Mouse (Mus musculus) liver, embryonic 13.5 days (tissue): ENCODE measurements around the gene Nrxn1. TPM values are rescaled to one million over a fixed set of nuclear protein-coding genes. Genes with fewer than 3 reads are reported as not detected.
"Not testable (repeated sequence)": the region's sequence is repeated elsewhere in the genome, so short reads cannot be mapped to it uniquely, and the experiment has no call there.

ENCODE experiments used
- ATAC-seq: fragments of 200-750 bp; cut with Nextera tagmentation; 2 replicates; pipeline ENCODE4 v1.8.0; 2017; ENCODE audit warnings: low read depth, mild to moderate bottlenecking, moderate number of reproducible peaks, moderate library complexity
- DNase-seq: peaks from one replicate; pipeline ENCODE4 v3.0.0; 2022
- H3K27ac ChIP-seq: fragments of 300-500 bp; sonication (generic); 2 replicates; pipeline ENCODE4 v1.5.1; 2015; ENCODE audit warnings: moderate library complexity, mild to moderate bottlenecking, inconsistent platforms
- H3K27me3 ChIP-seq: fragments of 300-500 bp; sonication (generic); 2 replicates; pipeline ENCODE4 v1.6.1; 2015; ENCODE audit warnings: mild to moderate bottlenecking, inconsistent platforms
- H3K36me3 ChIP-seq: fragments of 300-500 bp; sonication (generic); 2 replicates; pipeline ENCODE4 v1.6.1; 2015; ENCODE audit warnings: mild to moderate bottlenecking, inconsistent platforms
- H3K4me1 ChIP-seq: fragments of 300-500 bp; sonication (generic); replicated peaks from 2 replicates; pipeline ENCODE4 v1.6.1; 2015; ENCODE audit warnings: inconsistent platforms
- H3K4me2 ChIP-seq: fragments of 300-500 bp; sonication (generic); 2 replicates; pipeline ENCODE4 v1.6.1; 2015; ENCODE audit warnings: inconsistent platforms, mild to moderate bottlenecking, moderate library complexity
- H3K4me3 ChIP-seq: fragments of 300-500 bp; sonication (generic); replicated peaks from 2 replicates; pipeline ENCODE4 v1.5.1; 2015; ENCODE audit warnings: mild to moderate bottlenecking, inconsistent platforms
- H3K9ac ChIP-seq: fragments of 300-500 bp; sonication (generic); 2 replicates; pipeline ENCODE4 v1.6.1; 2015; ENCODE audit warnings: mild to moderate bottlenecking, inconsistent platforms
- H3K9me3 ChIP-seq: fragments of 300-500 bp; sonication (generic); replicated peaks from 2 replicates; pipeline ENCODE4 v1.6.1; 2016; ENCODE audit warnings: inconsistent platforms
- WGBS: fragments of 180-500 bp; shearing (Covaris S2); methylation state at CpG from one replicate; pipeline ENCODE4 v1.1.7; 2015; ENCODE audit not compliant: insufficient replicate concordance; 5-methylcytosine and 5-hydroxymethylcytosine counted together
- polyA plus RNA-seq: library from polyadenylated mRNA; unstranded; fragments of >200 nt; fragmentation: Nextera tagmentation; extraction: Ambion mirVana; gene quantifications from 2 replicates; pipeline ENCODE4 v1.2.1, GENCODE M21; 2015

Gene Nrxn1
- polyA plus RNA-seq, 1 experiment from 2014 or later = 0.51 TPM

- ATAC-seq (no peak), DNase-seq (no peak)
- no peaks in the 10 kb centered on the region for H3K27me3 ChIP-seq
- no peak overlapping the region for H3K9ac ChIP-seq
- H3K36me3 ChIP-seq = no peaks in the 10 kb centered on the region
- H3K9me3 ChIP-seq = no peaks in the 10 kb centered on the region
- H3K4me2 ChIP-seq = no peak overlapping the region
- H3K4me1 ChIP-seq = no peaks in the 10 kb centered on the region
- no peak overlapping the region for H3K27ac ChIP-seq
- WGBS = 75% methylated on average over 6 of the region's 6 CpGs
- H3K4me3 ChIP-seq = no peak overlapping the region
Observed at GRCm38 (mm10) chr17:90323674-90324073, 769.2 kb downstream of the Nrxn1 start.

GRCm38 (mm10) chr17:90272225-90272624 is 820.6 kb downstream of the Nrxn1 start:
- DNase-seq (no peak), ATAC-seq (no peak)
- H3K9ac ChIP-seq = no peak overlapping the region
- no peaks in the 10 kb centered on the region for H3K4me1 ChIP-seq
- WGBS = 37% methylated on average over 4 of the region's 4 CpGs
- H3K9me3 ChIP-seq = no peaks in the 10 kb centered on the region
- H3K4me2 ChIP-seq = no peak overlapping the region
- H3K36me3 ChIP-seq = no peaks in the 10 kb centered on the region
- no peak overlapping the region for H3K4me3 ChIP-seq
- H3K27me3 ChIP-seq = no peaks in the 10 kb centered on the region
- H3K27ac ChIP-seq = no peak overlapping the region

- Histone ChIP-seq H3K27ac (no peak overlapping the region), H3K4me1 (no peaks in the 10 kb centered on the region), H3K4me2 (no peak overlapping the region), H3K4me3 (no peak overlapping the region), H3K9me3 (no peaks in the 10 kb centered on the region), H3K9ac (no peak overlapping the region), H3K36me3 (no peaks in the 10 kb centered on the region), H3K27me3 (no peaks in the 10 kb centered on the region)
- WGBS = 18% methylated on average over 4 of the region's 4 CpGs
- DNase-seq (no peak), ATAC-seq (no peak)
Observed at GRCm38 (mm10) chr17:90271165-90271564, 821.7 kb downstream of the Nrxn1 start.

DNA sequence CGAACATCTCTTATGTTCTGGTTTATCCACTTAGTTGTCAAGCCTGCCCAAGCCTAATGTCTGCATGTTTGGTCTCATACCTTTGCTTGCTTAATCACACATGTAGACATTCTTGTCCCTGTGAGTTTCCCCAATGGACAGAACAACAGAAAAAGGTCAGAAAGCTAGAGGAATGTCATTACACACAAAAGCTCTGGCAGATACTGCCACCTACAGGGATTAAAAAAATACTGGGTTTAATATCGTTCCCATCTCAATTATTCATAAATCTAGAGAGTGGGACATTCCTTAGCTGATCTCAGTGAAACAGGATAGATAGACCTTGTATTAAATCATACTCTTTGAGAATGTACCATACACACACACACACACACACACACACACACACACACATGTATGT is 823.7 kb downstream of the Nrxn1 start:
- Histone ChIP-seq H3K4me1 (no peaks in the 10 kb centered on the region), H3K36me3 (no peaks in the 10 kb centered on the region), H3K27ac (no peak overlapping the region), H3K4me3 (no peak overlapping the region), H3K4me2 (no peak overlapping the region), H3K9me3 (no peaks in the 10 kb centered on the region), H3K27me3 (no peaks in the 10 kb centered on the region), H3K9ac (no peak overlapping the region)
- 61% methylated on average over 2 of the region's 2 CpGs for WGBS
- DNase-seq (no peak), ATAC-seq (no peak)

DNA sequence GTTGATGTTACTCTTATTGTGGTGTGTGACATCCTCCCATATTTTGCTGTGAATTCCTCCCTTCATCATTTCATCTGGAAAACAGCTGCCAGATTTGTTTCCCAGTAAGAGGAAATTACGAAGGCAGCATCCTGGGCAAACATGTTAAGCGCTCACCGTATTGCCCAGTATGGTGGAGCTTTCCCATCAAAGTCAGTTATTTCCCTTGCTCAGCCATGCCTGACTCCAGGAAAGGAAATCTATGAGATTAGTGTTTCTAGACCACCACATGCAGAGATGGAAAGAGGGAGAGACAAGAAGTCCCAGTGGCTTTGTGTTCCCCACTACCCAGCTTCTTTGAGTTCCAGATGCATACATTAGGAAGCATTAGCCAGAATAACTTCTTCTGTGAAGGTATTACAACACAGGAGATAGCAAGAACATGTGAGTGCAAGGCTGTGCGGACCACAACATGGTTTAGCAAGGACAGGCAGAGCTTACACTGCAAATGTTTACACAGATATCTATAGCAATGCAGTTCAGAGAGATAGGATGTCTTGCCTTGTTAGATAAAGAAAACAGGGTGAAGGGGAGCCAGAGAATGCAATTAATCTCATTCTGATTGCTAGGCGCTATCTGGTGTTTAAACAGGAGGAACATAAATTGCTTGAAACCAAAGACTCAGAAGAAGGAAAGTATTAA is 839.3 kb downstream of the Nrxn1 start:
- ATAC-seq (no peak), DNase-seq (no peak)
- no peaks in the 10 kb centered on the region for H3K4me1 ChIP-seq
- H3K4me3 ChIP-seq = no peak overlapping the region
- no peak overlapping the region for H3K4me2 ChIP-seq
- WGBS = 49% methylated on average over 5 of the region's 5 CpGs
- H3K27me3 ChIP-seq = no peaks in the 10 kb centered on the region
- no peaks in the 10 kb centered on the region for H3K36me3 ChIP-seq
- H3K9ac ChIP-seq = no peak overlapping the region
- no peak overlapping the region for H3K27ac ChIP-seq
- no peaks in the 10 kb centered on the region for H3K9me3 ChIP-seq

DNA sequence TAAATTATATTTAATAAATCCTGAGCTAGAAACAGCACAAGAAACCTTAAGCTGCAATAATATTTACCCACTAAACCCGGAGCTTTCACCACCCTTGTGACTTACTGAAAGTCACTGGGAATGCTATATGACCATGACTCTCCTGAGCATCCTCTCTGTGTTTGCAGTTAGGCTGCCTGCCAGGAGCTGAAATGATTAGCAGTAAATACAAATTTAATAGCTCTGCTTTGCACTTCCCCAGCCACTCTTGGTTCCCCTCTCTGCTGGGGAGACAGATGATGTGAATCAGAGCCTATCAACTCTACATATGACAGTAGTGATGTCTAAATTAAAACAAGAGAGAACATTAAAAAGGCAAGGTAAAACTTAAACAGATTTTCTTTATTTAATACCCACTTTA is 840.7 kb downstream of the Nrxn1 start:
- H3K4me3 ChIP-seq = no peak overlapping the region
- no peak for ATAC-seq
- no peak for DNase-seq
- H3K4me2 ChIP-seq = no peak overlapping the region
- H3K36me3 ChIP-seq = no peaks in the 10 kb centered on the region
- H3K9me3 ChIP-seq = no peaks in the 10 kb centered on the region
- H3K9ac ChIP-seq = no peak overlapping the region
- H3K27ac ChIP-seq = no peak overlapping the region
- no peaks in the 10 kb centered on the region for H3K27me3 ChIP-seq
- H3K4me1 ChIP-seq = no peaks in the 10 kb centered on the region
- 55% methylated on average over 1 of the region's 1 CpGs for WGBS

DNA sequence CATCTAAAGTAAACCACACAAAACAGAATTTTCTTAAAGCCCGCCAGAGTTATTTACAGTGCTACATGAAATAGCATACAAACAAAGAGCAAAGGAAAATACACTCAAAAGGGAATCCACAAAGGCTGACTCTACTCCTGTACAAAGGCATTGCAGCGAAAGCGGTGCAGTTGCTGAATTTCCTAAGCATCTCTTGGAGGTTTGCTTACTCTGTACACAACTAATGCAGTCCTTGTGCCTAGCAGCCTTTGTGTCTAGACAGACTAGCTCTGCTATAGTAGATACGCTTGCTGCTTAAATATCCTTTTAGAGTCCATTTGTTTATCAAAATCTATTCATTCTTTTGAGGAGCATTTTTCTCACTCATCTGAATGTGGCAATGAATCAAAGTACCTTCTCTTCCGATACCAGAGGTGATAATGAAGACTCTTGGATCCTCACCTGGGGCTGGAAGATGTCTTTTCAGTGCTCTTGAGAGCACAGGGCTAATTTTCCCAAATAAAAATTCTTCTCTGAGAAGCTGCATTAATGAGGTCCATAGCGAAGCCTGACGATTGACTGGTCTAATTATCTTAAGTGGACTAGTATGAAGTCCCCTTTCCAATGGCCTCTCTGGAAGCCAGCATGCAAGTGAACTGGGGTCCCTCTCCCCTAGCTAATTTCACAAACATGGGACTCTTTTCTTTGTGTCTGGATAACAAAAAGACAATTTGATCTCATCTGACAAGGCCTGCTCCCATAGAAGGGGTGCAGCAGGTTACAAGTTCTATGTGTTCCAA is 845.6 kb downstream of the Nrxn1 start:
- no peaks in the 10 kb centered on the region for H3K9me3 ChIP-seq
- H3K27me3 ChIP-seq = no peaks in the 10 kb centered on the region
- H3K4me1 ChIP-seq = no peaks in the 10 kb centered on the region
- WGBS = 70% methylated on average over 7 of the region's 7 CpGs
- no peak for ATAC-seq
- no peaks in the 10 kb centered on the region for H3K36me3 ChIP-seq
- no peak for DNase-seq
- no peak overlapping the region for H3K9ac ChIP-seq
- H3K4me2 ChIP-seq = no peak overlapping the region
- no peak overlapping the region for H3K27ac ChIP-seq
- H3K4me3 ChIP-seq = no peak overlapping the region

- H3K4me3 ChIP-seq = no peak overlapping the region
- DNase-seq (no peak), ATAC-seq (no peak)
- no peak overlapping the region for H3K27ac ChIP-seq
- H3K27me3 ChIP-seq = no peaks in the 10 kb centered on the region
- H3K4me1 ChIP-seq = no peaks in the 10 kb centered on the region
- no peaks in the 10 kb centered on the region for H3K9me3 ChIP-seq
- H3K36me3 ChIP-seq = no peaks in the 10 kb centered on the region
- no peak overlapping the region for H3K4me2 ChIP-seq
- H3K9ac ChIP-seq = no peak overlapping the region
- 46% methylated on average over 2 of the region's 2 CpGs for whole genome bisulfite sequencing
Observed at GRCm38 (mm10) chr17:90244339-90244738, 848.5 kb downstream of the Nrxn1 start.

DNA sequence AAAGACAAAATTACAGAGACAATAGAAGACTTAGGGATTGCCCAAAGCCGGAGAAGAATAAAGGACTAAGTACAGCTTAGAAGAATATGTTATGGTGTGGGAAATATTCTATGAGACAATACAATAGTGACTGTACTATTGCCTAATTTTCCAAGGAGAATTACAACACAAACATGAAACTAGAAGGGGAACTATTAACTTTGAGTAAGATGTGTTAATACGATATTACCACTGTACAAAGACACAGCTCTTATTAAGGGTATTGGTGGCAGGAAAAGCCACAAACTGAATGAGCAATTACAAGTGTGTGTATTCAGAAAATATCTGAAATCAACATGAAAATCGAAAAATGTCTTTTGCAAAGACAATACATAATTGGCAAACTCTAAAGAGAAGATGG is 853.9 kb downstream of the Nrxn1 start:
- Histone ChIP-seq H3K27me3 (no peaks in the 10 kb centered on the region), H3K4me2 (no peak overlapping the region), H3K4me3 (no peak overlapping the region), H3K4me1 (no peaks in the 10 kb centered on the region), H3K27ac (no peak overlapping the region), H3K9me3 (no peaks in the 10 kb centered on the region), H3K36me3 (no peaks in the 10 kb centered on the region), H3K9ac (no peak overlapping the region)
- 63% methylated on average over 3 of the region's 3 CpGs for WGBS
- no peak for DNase-seq
- ATAC-seq = no peak

GRCm38 (mm10) chr17:90238517-90238916 is 854.4 kb downstream of the Nrxn1 start:
- Histone ChIP-seq H3K9ac (no peak overlapping the region), H3K4me3 (no peak overlapping the region), H3K27ac (no peak overlapping the region), H3K4me1 (no peaks in the 10 kb centered on the region), H3K36me3 (no peaks in the 10 kb centered on the region), H3K9me3 (no peaks in the 10 kb centered on the region), H3K27me3 (no peaks in the 10 kb centered on the region), H3K4me2 (no peak overlapping the region)
- DNase-seq (no peak), ATAC-seq (no peak)
- 78% methylated on average over 2 of the region's 2 CpGs for WGBS

GRCm38 (mm10) chr17:90235674-90236073 is 857.2 kb downstream of the Nrxn1 start:
- H3K9me3 ChIP-seq, H3K4me3 ChIP-seq, ATAC-seq, DNase-seq, H3K4me1 ChIP-seq, H3K9ac ChIP-seq, H3K27ac ChIP-seq, H3K4me2 ChIP-seq, H3K27me3 ChIP-seq, H3K36me3 ChIP-seq: not testable (repeated sequence)
- WGBS = 46% methylated on average over 1 of the region's 1 CpGs

DNA sequence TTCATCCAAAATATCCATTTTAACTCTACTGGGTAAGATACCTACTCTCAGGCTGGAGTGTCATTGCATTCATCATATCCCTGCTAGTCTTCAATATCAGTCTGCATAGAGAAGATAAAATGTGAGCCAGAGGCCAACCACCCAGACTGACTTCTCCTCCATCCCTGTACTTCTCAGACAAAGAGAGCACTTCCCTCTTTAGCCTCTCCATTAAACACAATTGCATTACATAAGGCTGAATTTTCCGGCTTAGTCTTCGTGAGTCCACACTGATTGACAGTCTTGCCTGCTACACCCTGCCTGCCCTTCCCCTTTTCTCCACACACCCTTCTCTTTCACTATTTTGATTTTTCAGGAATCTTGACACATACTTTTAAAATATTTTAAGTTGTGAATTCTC is 858.1 kb downstream of the Nrxn1 start:
- Histone ChIP-seq H3K27me3 (no peaks in the 10 kb centered on the region), H3K27ac (no peak overlapping the region), H3K36me3 (no peaks in the 10 kb centered on the region), H3K4me3 (no peak overlapping the region), H3K4me1 (no peaks in the 10 kb centered on the region), H3K4me2 (no peak overlapping the region), H3K9me3 (no peaks in the 10 kb centered on the region), H3K9ac (no peak overlapping the region)
- 50% methylated on average over 2 of the region's 2 CpGs for WGBS
- DNase-seq (no peak), ATAC-seq (no peak)
